Mouse (Mus musculus) C2C12 (cell line): ENCODE measurements around the gene Edar. TPM values are rescaled to one million over a fixed set of nuclear protein-coding genes. Genes with fewer than 3 reads are reported as not detected.

Experiments used
- H3K27me3 ChIP-seq: one replicate; pipeline ENCODE4 v1.6.1; 2011; ENCODE audit not compliant: control insufficient read depth, insufficient read depth, insufficient read length
- H3K36me3 ChIP-seq: one replicate; pipeline ENCODE4 v1.6.1; 2011; ENCODE audit not compliant: control insufficient read depth, insufficient read depth
- H3K4me3 ChIP-seq: one replicate; pipeline ENCODE4 v1.5.1; 2011; ENCODE audit warnings: mild to moderate bottlenecking, control low read depth; ENCODE audit not compliant: poor library complexity, insufficient read depth, severe bottlenecking
- H3K79me2 ChIP-seq: one replicate; pipeline ENCODE4 v1.6.1; 2011; ENCODE audit not compliant: control insufficient read depth, insufficient read depth
- H3K79me3 ChIP-seq: one replicate; pipeline ENCODE4 v1.6.1; 2011; ENCODE audit warnings: low read depth, control low read depth
- H3ac ChIP-seq: one replicate; pipeline ENCODE3; 2011; ENCODE audit warnings: low read depth; ENCODE audit not compliant: control insufficient read depth, insufficient read length
- CEBPB ChIP-seq: IDR thresholded peaks from one replicate; pipeline ENCODE4 v1.6.1; 2011; ENCODE audit warnings: low read depth, mild to moderate bottlenecking, control low read depth, moderate library complexity
- CTCF ChIP-seq: IDR thresholded peaks from one replicate; pipeline ENCODE4 v1.5.1; 2011; ENCODE audit not compliant: control insufficient read depth, insufficient read depth, insufficient read length
- FOSL1 ChIP-seq: IDR thresholded peaks from one replicate; pipeline ENCODE4 v1.8.0; 2011; ENCODE audit warnings: mild to moderate bottlenecking, low read length; ENCODE audit not compliant: poor library complexity, insufficient read depth, severe bottlenecking
- MAX ChIP-seq: IDR thresholded peaks from one replicate; pipeline ENCODE4 v1.6.1; 2011; ENCODE audit warnings: mild to moderate bottlenecking, control low read depth
- MYOD1 ChIP-seq: IDR thresholded peaks from one replicate; pipeline ENCODE4 v1.6.1; 2011; ENCODE audit warnings: low read depth; ENCODE audit not compliant: control insufficient read depth, insufficient read length
- MYOG ChIP-seq: IDR thresholded peaks from one replicate; pipeline ENCODE4 v1.6.1; 2011; ENCODE audit not compliant: control insufficient read depth, insufficient read length; ENCODE audit errors: extremely low read depth
- USF1 ChIP-seq: IDR thresholded peaks from one replicate; pipeline ENCODE4 v1.6.1; 2011; ENCODE audit warnings: low read depth, mild to moderate bottlenecking, control low read depth, moderate library complexity
- polyA plus RNA-seq: library from polyadenylated mRNA; unstranded; fragments of >200 nt; fragmentation: generic; extraction: Trizol; gene quantifications from one replicate; pipeline ENCODE4 v1.2.1, GENCODE M21; 2012; ENCODE audit warnings: missing spikeins

The Edar gene
- polyA plus RNA-seq, 1 experiment = not detected

DNA sequence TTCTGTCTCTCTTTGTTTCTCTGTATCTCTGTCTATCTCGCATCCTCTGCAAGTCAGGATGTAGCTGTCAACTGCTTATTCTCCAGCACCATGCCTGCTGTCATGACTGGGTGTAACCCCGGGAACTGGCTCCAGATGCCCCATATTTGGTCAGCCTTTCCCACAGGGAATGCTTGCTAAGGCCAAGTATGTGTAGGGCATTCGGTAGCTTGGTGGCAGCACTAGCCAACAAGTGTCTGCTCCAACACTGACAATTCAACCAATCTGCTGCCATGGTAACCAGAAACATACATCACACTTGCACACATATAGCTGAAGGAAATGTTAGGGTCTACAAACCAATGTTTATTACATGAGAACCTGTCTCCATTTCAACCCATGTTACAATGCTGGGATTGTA is 21.8 kb downstream of the Edar start:
- TF ChIP-seq FOSL1 = no peak
- TF ChIP-seq USF1 = no peak
- Histone ChIP-seq H3K4me3 (no peak overlapping the region), H3K79me3 (no peaks in the 10 kb centered on the region), H3K79me2 (no peaks in the 10 kb centered on the region), H3ac (no peak overlapping the region), H3K27me3 (peaks cover 3% of the 10 kb centered on the region), H3K36me3 (no peaks in the 10 kb centered on the region)

DNA sequence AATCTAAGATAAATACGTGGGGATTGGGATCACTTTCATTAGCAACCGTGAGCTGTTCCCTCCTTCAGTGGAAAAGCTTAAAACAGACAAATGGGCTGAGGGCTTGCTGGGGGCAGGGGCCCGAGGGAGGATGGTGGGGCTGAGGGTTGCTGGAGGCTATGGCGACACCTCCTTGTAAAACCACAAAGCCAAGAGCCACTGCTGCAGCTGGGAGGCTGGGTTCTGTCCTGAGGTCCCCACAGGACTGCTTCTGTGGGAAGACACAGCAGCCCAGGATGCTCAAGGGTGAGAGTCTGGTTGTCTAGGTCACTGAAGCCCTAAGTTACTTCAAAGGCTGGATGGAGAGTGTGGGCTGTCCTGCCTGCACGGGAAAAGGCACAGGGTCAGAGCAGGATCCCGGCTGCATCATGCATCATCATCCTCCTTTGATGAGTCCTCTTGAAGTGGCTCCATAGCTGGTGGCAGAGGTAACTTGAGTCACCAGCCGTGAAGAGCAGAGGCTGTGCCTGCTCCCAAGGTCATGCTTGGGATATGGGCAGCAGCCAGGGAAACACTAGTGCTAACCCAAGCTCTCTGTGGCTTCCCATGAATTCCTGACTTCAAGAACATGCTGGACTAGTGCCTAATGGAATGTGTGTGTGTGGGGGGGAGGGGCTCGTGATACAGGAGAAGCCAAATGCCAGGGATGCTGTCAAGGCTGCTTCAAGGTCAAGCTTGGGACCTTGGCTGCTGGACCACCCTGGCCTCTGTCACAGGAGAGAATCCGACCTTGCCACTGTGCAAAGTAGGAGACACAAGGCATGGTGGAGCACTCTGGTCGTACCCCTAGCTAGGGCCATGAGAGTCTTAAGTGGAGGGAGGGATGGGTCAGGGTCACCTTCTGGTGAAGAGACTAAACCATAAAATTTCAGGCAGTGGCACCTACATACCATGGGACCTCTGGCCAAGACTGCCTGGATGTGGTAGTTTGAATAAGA is 22.7 kb downstream of the Edar start:
- TF ChIP-seq MYOD1 (no peak), MYOG (no peak), USF1 (no peak), CEBPB (no peak), CTCF (no peak), FOSL1 (no peak)
- Histone ChIP-seq H3K27me3 (peaks cover 3% of the 10 kb centered on the region), H3K79me3 (no peaks in the 10 kb centered on the region), H3ac (no peak overlapping the region), H3K4me3 (no peak overlapping the region), H3K79me2 (no peaks in the 10 kb centered on the region), H3K36me3 (no peaks in the 10 kb centered on the region)

- H3ac ChIP-seq = no peak overlapping the region
- no peaks in the 10 kb centered on the region for H3K79me3 ChIP-seq
- no peak for TF ChIP-seq USF1
- TF ChIP-seq MAX = no peak
- no peak for TF ChIP-seq CTCF
- no peak for TF ChIP-seq MYOG
- no peak overlapping the region for H3K4me3 ChIP-seq
- H3K79me2 ChIP-seq = no peaks in the 10 kb centered on the region
- no peaks in the 10 kb centered on the region for H3K36me3 ChIP-seq
- peaks cover 3% of the 10 kb centered on the region for H3K27me3 ChIP-seq
Observed at GRCm38 (mm10) chr10:58652045-58652417, 23.4 kb downstream of the Edar start.

DNA sequence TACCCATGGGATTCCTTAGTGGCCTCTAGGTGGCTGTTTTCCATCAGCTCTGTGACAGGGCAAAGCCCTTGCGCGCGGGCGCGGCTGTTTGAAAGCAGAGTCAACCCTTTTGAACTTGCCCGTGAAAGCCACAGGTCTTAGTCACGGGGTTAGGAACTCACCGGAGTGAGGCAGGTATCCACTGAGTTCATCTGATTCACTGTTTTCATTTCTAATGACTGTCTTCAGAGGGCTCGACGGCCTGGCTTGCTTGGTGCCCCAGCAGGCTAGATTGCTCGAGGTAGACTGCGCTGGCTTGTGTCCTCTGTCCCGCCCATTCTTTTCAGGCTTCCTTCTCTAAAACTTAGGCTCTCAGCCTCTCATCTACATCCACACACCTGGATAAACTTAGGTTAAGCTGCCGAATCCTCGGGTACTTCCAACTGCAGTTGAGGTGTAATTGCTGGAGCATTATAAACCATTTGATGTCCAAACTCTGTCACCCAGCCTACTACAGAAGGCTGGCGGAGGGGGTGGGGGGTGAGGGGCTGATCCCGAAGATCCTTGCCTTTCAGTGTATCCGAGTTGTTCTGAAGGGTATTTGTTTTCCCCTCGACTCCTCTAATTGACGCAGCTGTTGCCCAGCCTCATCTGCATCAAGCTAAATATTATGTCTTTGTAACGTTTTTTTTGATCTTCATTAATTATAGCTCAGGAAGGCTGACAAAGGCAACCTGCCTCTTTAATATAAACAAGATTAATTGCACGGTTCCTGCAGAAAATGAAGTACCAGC is 24.0 kb downstream of the Edar start:
- Histone ChIP-seq H3K79me2 (no peaks in the 10 kb centered on the region), H3K27me3 (peaks cover 3% of the 10 kb centered on the region), H3K36me3 (no peaks in the 10 kb centered on the region), H3K79me3 (no peaks in the 10 kb centered on the region), H3K4me3 (no peak overlapping the region), H3ac (no peak overlapping the region)
- no peak for TF ChIP-seq USF1
- no peak for TF ChIP-seq CTCF
- TF ChIP-seq MYOG = no peak
- no peak for TF ChIP-seq FOSL1
- TF ChIP-seq MAX = no peak
- TF ChIP-seq MYOD1 = no peak
- TF ChIP-seq CEBPB = no peak

- no peak overlapping the region for H3ac ChIP-seq
- H3K27me3 ChIP-seq = no peaks in the 10 kb centered on the region
- H3K79me3 ChIP-seq = no peaks in the 10 kb centered on the region
- TF ChIP-seq FOSL1 (no peak), CEBPB (no peak), MAX (no peak)
- no peaks in the 10 kb centered on the region for H3K79me2 ChIP-seq
- no peak overlapping the region for H3K4me3 ChIP-seq
- H3K36me3 ChIP-seq = no peaks in the 10 kb centered on the region
Observed at GRCm38 (mm10) chr10:58648787-58649186, 26.7 kb downstream of the Edar start.

GRCm38 (mm10) chr10:58644671-58645070 is 30.8 kb downstream of the Edar start:
- H3ac ChIP-seq = no peak overlapping the region
- no peaks in the 10 kb centered on the region for H3K36me3 ChIP-seq
- H3K79me3 ChIP-seq = no peaks in the 10 kb centered on the region
- H3K79me2 ChIP-seq = no peaks in the 10 kb centered on the region
- H3K4me3 ChIP-seq = no peak overlapping the region
- no peak for TF ChIP-seq USF1
- TF ChIP-seq CTCF = no peak
- no peak for TF ChIP-seq MYOD1
- no peak for TF ChIP-seq MAX
- no peak for TF ChIP-seq FOSL1
- TF ChIP-seq MYOG = no peak
- no peak for TF ChIP-seq CEBPB
- no peaks in the 10 kb centered on the region for H3K27me3 ChIP-seq
